Mouse (Mus musculus) myocyte (in vitro differentiated cells): ENCODE data around the gene Rhbdd1. TPM values are rescaled to one million over a fixed set of nuclear protein-coding genes. Genes with fewer than 3 reads are reported as not detected.

Source experiments
- H3K27me3 ChIP-seq: one replicate; pipeline ENCODE4 v1.6.1; 2011; ENCODE audit not compliant: control insufficient read depth, insufficient read depth, insufficient read length
- H3K36me3 ChIP-seq: one replicate; pipeline ENCODE4 v1.6.1; 2011; ENCODE audit not compliant: control insufficient read depth, insufficient read depth
- H3K4me2 ChIP-seq: one replicate; pipeline ENCODE4 v1.6.1; 2011; ENCODE audit warnings: low read depth, control low read depth
- H3K4me3 ChIP-seq: one replicate; pipeline ENCODE4 v1.5.1; 2011; ENCODE audit warnings: mild to moderate bottlenecking, control low read depth, moderate library complexity
- H3K79me2 ChIP-seq: one replicate; pipeline ENCODE4 v1.6.1; 2011; ENCODE audit not compliant: control insufficient read depth, insufficient read depth
- H3ac ChIP-seq: one replicate; pipeline ENCODE4 v1.6.1; 2011; ENCODE audit not compliant: control insufficient read depth, insufficient read length
- CEBPB ChIP-seq: IDR thresholded peaks from 2 replicates; pipeline ENCODE4 v1.6.1; 2011; ENCODE audit warnings: mild to moderate bottlenecking, moderate library complexity; ENCODE audit not compliant: poor library complexity, insufficient read depth, severe bottlenecking
- E2F4 ChIP-seq: IDR thresholded peaks from one replicate; pipeline ENCODE4 v1.6.1; 2011; ENCODE audit warnings: mild to moderate bottlenecking, control low read depth, moderate library complexity; ENCODE audit not compliant: insufficient read depth
- MAX ChIP-seq: IDR thresholded peaks from one replicate; pipeline ENCODE4 v1.6.1; 2011; ENCODE audit warnings: low read depth, mild to moderate bottlenecking, control low read depth
- MYOD1 ChIP-seq, 3 experiments: IDR thresholded peaks; one replicate each; pipeline ENCODE4 v1.6.1; 2011; ENCODE audit warnings: control low read depth in 2 of 3, low read depth in 2 of 3, mild to moderate bottlenecking in 2 of 3, moderate library complexity in 1 of 3; ENCODE audit not compliant: insufficient read length in 2 of 3, control insufficient read depth in 1 of 3
- MYOG ChIP-seq, 3 experiments: IDR thresholded peaks; one replicate each; pipeline ENCODE4 v1.6.1; 2011; ENCODE audit warnings: control low read depth in 2 of 3, low read depth in 2 of 3, mild to moderate bottlenecking in 2 of 3; ENCODE audit not compliant: insufficient read length in 2 of 3, control insufficient read depth in 1 of 3, insufficient read depth in 1 of 3
- POLR2A ChIP-seq: IDR thresholded peaks from one replicate; pipeline ENCODE4 v1.6.1; 2011; ENCODE audit warnings: low read depth, mild to moderate bottlenecking, control low read depth, moderate library complexity; ENCODE audit not compliant: insufficient read length
- POLR2AphosphoS2 ChIP-seq: IDR thresholded peaks from one replicate; pipeline ENCODE4 v1.6.1; 2011; ENCODE audit warnings: low read depth, control low read depth; ENCODE audit not compliant: insufficient read length
- REST ChIP-seq: IDR thresholded peaks from one replicate; pipeline ENCODE4 v1.6.1; 2011; ENCODE audit warnings: mild to moderate bottlenecking, control low read depth, moderate library complexity; ENCODE audit not compliant: insufficient read depth, insufficient read length
- SRF ChIP-seq: IDR thresholded peaks from one replicate; pipeline ENCODE4 v1.6.1; 2011; ENCODE audit warnings: low read depth; ENCODE audit not compliant: control insufficient read depth, insufficient read length
- TCF12 ChIP-seq: IDR thresholded peaks from one replicate; pipeline ENCODE4 v1.6.1; 2011; ENCODE audit warnings: mild to moderate bottlenecking, control low read depth; ENCODE audit not compliant: poor library complexity, insufficient read depth, severe bottlenecking
- TCF3 ChIP-seq: IDR thresholded peaks from one replicate; pipeline ENCODE4 v1.6.1; 2011; ENCODE audit warnings: low read depth, control low read depth; ENCODE audit not compliant: insufficient read length
- USF1 ChIP-seq: IDR thresholded peaks from one replicate; pipeline ENCODE4 v1.6.1; 2011; ENCODE audit warnings: low read depth, mild to moderate bottlenecking, control low read depth, moderate library complexity
- polyA plus RNA-seq: library from polyadenylated mRNA; unstranded; fragments of >200 nt; fragmentation: generic; extraction: Trizol; gene quantifications from one replicate; pipeline ENCODE4 v1.2.1, GENCODE M21; 2012; ENCODE audit warnings: missing spikeins

Rhbdd1 gene
- polyA plus RNA-seq, 1 experiment, result 43.3 TPM

- no peak overlapping the region for H3ac ChIP-seq
- TF ChIP-seq CEBPB (no peak), POLR2AphosphoS2 (no peak), MYOG (IDR thresholded peaks at IDR 0.05; ENCODE audit: control insufficient read depth in 1 of 3, insufficient read depth in 1 of 3, insufficient read length in 2 of 3, low read depth in 2 of 3) (no peak), SRF (no peak), TCF12 (no peak), USF1 (no peak), POLR2A (no peak), TCF3 (no peak), REST (no peak), E2F4 (no peak), MAX (no peak)
- H3K4me2 ChIP-seq, result no peak overlapping the region
- no peak overlapping the region for H3K4me3 ChIP-seq
- H3K27me3 ChIP-seq, result peaks cover 4% of the 10 kb centered on the region
- no peaks in the 10 kb centered on the region for H3K79me2 ChIP-seq
- no peaks in the 10 kb centered on the region for H3K36me3 ChIP-seq
These were observed 137.8 kb downstream of the Rhbdd1 start for GRCm38 (mm10) chr1:82454031-82454430.

GRCm38 (mm10) chr1:82459350-82459749, 143.1 kb downstream of the Rhbdd1 start:
- H3ac ChIP-seq, result no peak overlapping the region
- no peak overlapping the region for H3K4me2 ChIP-seq
- H3K36me3 ChIP-seq, result no peaks in the 10 kb centered on the region
- TF ChIP-seq MAX (no peak), REST (no peak), TCF12 (no peak), MYOD1 (IDR thresholded peaks at IDR 0.05; ENCODE audit: control insufficient read depth in 1 of 3, insufficient read length in 2 of 3, low read depth in 2 of 3) (no peak), CEBPB (no peak), MYOG (IDR thresholded peaks at IDR 0.05; ENCODE audit: control insufficient read depth in 1 of 3, insufficient read depth in 1 of 3, insufficient read length in 2 of 3, low read depth in 2 of 3) (no peak)
- H3K79me2 ChIP-seq, result no peaks in the 10 kb centered on the region
- H3K4me3 ChIP-seq, result no peak overlapping the region
- H3K27me3 ChIP-seq, result peaks cover 4% of the 10 kb centered on the region

- no peak for TF ChIP-seq SRF
- no peak for TF ChIP-seq POLR2AphosphoS2
- no peak for TF ChIP-seq MYOG (IDR thresholded peaks at IDR 0.05; ENCODE audit: control insufficient read depth in 1 of 3, insufficient read depth in 1 of 3, insufficient read length in 2 of 3, low read depth in 2 of 3)
- no peak for TF ChIP-seq MYOD1 (IDR thresholded peaks at IDR 0.05; ENCODE audit: control insufficient read depth in 1 of 3, insufficient read length in 2 of 3, low read depth in 2 of 3)
- no peak for TF ChIP-seq TCF12
- TF ChIP-seq MAX, result no peak
- TF ChIP-seq REST, result no peak
- Histone ChIP-seq H3K27me3 (peaks cover 4% of the 10 kb centered on the region), H3K4me2 (no peak overlapping the region), H3K36me3 (no peaks in the 10 kb centered on the region), H3K79me2 (no peaks in the 10 kb centered on the region), H3K4me3 (no peak overlapping the region), H3ac (no peak overlapping the region)
These were observed 143.7 kb downstream of the Rhbdd1 start for GRCm38 (mm10) chr1:82459926-82460325.

- Histone ChIP-seq H3K4me2 (no peak overlapping the region), H3ac (no peak overlapping the region), H3K27me3 (peaks cover 4% of the 10 kb centered on the region), H3K4me3 (no peak overlapping the region), H3K36me3 (no peaks in the 10 kb centered on the region), H3K79me2 (no peaks in the 10 kb centered on the region)
- TF ChIP-seq REST (no peak), MYOG (IDR thresholded peaks at IDR 0.05; ENCODE audit: control insufficient read depth in 1 of 3, insufficient read depth in 1 of 3, insufficient read length in 2 of 3, low read depth in 2 of 3) (no peak), MYOD1 (IDR thresholded peaks at IDR 0.05; ENCODE audit: control insufficient read depth in 1 of 3, insufficient read length in 2 of 3, low read depth in 2 of 3) (no peak), MAX (no peak), POLR2AphosphoS2 (no peak), E2F4 (no peak), USF1 (no peak), CEBPB (no peak), SRF (no peak), TCF3 (no peak), POLR2A (no peak)
These were observed 144.8 kb downstream of the Rhbdd1 start for GRCm38 (mm10) chr1:82461041-82461440.

GRCm38 (mm10) chr1:82465321-82465853, 149.1 kb downstream of the Rhbdd1 start:
- Histone ChIP-seq H3K36me3 (no peaks in the 10 kb centered on the region), H3K27me3 (peaks cover 4% of the 10 kb centered on the region), H3ac (no peak overlapping the region), H3K4me3 (no peak overlapping the region), H3K4me2 (no peak overlapping the region), H3K79me2 (no peaks in the 10 kb centered on the region)
- TF ChIP-seq MYOD1 (IDR thresholded peaks at IDR 0.05; ENCODE audit: control insufficient read depth in 1 of 3, insufficient read length in 2 of 3, low read depth in 2 of 3), result no peak
- no peak for TF ChIP-seq POLR2A
- no peak for TF ChIP-seq E2F4
- no peak for TF ChIP-seq REST
- TF ChIP-seq SRF, result no peak
- no peak for TF ChIP-seq TCF3
- TF ChIP-seq CEBPB, result no peak
- TF ChIP-seq POLR2AphosphoS2, result no peak
- TF ChIP-seq MYOG (IDR thresholded peaks at IDR 0.05; ENCODE audit: control insufficient read depth in 1 of 3, insufficient read depth in 1 of 3, insufficient read length in 2 of 3, low read depth in 2 of 3), result no peak
- no peak for TF ChIP-seq TCF12
- TF ChIP-seq USF1, result no peak
- no peak for TF ChIP-seq MAX
